Mouse (Mus musculus) liver, embryonic 18 days (tissue): ENCODE data around the gene Rhox1. TPM values are rescaled to one million over a fixed set of nuclear protein-coding genes. Genes with fewer than 3 reads are reported as not detected.

Experiments used
- polyA plus RNA-seq: library from polyadenylated mRNA; depleted of rRNA; stranded (reverse); fragments of >200 nt; gene quantifications from 2 replicates; pipeline ENCODE4 v1.2.3, GENCODE M21; 2012; rRNA removed

Rhox1 gene
- not detected in 2 replicates for polyA plus RNA-seq

GRCm38 (mm10) chrX:37222158-37222557 lies at the start of gene Rhox1:
Gene Rhox1, minus strand, starts transcription at chrX:37222258.

GRCm38 (mm10) chrX:37265038-37265437 lies 43.0 kb upstream of the Rhox1 start, which contains the start of gene Rhox4a:
Gene Rhox4a, plus strand, starts transcription at chrX:37265338.

DNA sequence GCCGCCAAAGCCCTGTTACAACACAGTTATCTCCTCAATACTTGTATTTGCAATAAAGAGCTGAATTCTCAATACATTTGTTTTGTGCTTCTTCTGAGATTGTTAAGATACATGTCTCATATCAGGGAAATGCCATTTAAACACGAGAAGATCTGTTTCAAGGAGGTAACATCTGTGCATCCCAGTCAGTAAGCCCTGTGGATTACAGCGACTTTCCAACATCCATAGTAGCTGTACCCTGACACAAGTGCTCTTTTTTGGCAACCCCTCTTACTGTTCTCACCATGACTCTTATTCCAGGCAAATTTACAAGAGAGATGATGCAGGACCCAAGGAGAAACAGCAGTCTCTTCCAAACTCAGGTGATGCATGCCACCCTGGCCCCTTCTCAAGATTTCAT lies 27.6 kb upstream of the Rhox1 start, which contains the start of gene Rhox3a:
Gene Rhox3a (plus strand): TSS at position 301 of the 400 bp plus-strand sequence.

DNA sequence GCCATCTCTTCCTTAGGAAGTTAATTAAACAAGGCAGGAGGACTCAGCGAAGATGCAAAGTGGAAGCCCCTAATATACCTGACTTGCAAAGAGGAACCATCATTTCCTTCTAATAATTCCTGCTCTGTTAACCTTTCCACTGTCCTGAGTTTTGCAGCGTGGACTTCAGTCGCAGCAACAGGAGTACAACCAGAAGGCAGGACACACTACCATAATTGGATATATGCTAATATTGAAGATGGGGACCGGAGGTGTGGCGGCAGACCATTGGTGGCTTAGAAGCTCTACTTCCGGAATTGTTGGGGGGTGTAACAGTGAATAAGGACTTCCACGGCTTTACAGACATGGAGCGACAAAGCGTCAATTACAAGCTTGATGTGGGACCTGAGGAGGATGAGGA lies 22.6 kb upstream of the Rhox1 start, which contains the start of gene Rhox2a:
Gene Rhox2a (plus strand): TSS at position 301 of the 400 bp plus-strand sequence.

DNA sequence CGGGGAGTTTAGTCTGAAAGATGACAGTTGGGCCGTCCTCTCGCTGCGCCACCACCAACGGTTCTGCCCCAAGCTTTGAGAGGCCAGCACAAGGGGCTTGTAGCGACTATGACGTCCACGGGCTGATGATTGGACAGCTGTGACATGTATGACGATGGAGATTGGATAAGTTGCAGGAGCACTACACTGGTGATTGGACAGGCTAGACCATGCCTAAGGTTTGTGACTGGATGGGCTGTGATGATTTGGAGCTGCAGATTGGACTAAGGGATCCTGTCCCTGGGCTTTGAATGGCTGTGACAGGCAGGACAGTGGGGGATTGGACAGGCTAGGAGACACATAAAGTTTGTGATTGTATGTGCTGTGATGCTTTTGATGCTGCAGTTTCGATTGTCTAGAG lies 11.1 kb downstream of the Rhox1 start, which contains the start of gene Gm9:
Gene Gm9 (minus strand): TSS at position 101 of the 400 bp plus-strand sequence.

DNA sequence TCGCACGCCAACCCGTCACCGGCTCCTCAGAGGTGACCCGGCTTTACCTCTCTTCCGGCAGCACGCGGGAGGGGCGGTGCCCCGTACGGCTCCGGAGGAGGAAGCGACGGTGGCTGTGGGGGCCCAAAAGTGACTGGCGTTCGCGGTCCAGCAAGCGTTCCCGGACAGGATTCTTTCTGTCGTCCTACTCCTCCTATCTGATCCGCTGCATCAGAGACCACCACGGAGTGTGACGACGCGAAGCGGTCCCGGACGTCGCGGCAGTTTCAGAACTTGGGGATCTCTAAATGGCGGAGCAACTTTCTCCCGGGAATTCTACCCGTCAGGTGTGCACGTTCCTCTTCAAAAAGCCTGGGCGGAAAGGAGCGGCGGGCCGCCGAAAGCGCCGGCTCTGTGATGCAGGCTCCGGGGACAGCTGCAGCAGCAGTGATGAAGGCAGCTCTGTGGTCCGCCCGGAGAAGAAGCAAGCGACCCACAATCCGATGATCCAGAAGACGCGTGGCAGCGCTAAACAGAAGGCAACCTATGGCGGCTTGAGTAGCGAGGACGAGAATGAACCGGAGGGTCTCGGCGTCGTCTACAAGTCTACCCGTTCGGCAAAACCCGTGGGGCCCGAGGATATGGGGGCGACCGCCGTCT lies 30.8 kb downstream of the Rhox1 start, which contains the start of the genes Ndufa1 and Rnf113a1:
Gene Ndufa1 (minus strand): TSS at position 59 of the 639 bp plus-strand sequence.
Gene Rnf113a1 (plus strand): TSS at position 141 of the 639 bp plus-strand sequence.

DNA sequence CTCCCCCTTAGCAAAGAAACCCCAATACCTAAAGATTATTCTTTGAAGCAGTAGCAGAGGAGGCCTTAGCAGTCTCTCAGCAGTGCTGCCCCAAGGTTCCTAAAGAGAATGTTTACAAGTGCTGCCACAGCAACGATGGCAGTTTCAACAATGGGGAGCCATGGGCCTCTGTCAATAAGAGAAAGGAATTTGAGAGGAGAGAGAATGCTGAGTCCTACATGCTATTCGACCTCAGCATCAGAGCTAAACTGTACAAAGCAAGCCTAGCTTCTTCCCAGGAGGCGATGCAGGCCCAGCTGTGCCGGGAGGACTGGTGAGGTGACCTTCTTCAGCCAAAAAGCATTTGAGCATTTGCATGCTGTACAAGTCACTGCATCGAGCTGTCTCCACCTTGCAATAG lies 53.3 kb downstream of the Rhox1 start, which contains the start of gene Akap14:
Gene Akap14 (minus strand): TSS at position 101 of the 400 bp plus-strand sequence.

Other genes with a start within 250 kb of the Rhox1 start
- gene Sept6, start 230.5 kb downstream of the Rhox1 start, polyA plus RNA-seq = 4.9 TPM in 2 replicates
- gene Sowahd, start 173.4 kb downstream of the Rhox1 start, polyA plus RNA-seq = 0.04 and 0.05 TPM in 2 replicates
- 435 and 498 TPM in 2 replicates for gene Rpl39, start 136.9 kb downstream of the Rhox1 start, polyA plus RNA-seq
- 10.8 and 10.9 TPM in 2 replicates for gene Upf3b, start 111.9 kb downstream of the Rhox1 start, polyA plus RNA-seq
- gene Nkap, start 95.5 kb downstream of the Rhox1 start, polyA plus RNA-seq = 1.9 and 2.1 TPM in 2 replicates
- not detected in 2 replicates for gene Akap14, start 53.4 kb downstream of the Rhox1 start, polyA plus RNA-seq
- 243 and 254 TPM in 2 replicates for gene Ndufa1, start 31.1 kb downstream of the Rhox1 start, polyA plus RNA-seq
- 1.6 and 1.9 TPM in 2 replicates for gene Rnf113a1, start 31.0 kb downstream of the Rhox1 start, polyA plus RNA-seq
- not detected in 2 replicates for gene Gm9, start 11.2 kb downstream of the Rhox1 start, polyA plus RNA-seq
- gene Rhox2a, start 22.7 kb upstream of the Rhox1 start, polyA plus RNA-seq = not detected in 2 replicates
- not detected in 2 replicates for gene Rhox3a, start 27.7 kb upstream of the Rhox1 start, polyA plus RNA-seq
- not detected in 2 replicates for gene Rhox4a, start 43.1 kb upstream of the Rhox1 start, polyA plus RNA-seq
- gene Rhox3a2, start 157.8 kb upstream of the Rhox1 start, polyA plus RNA-seq = not detected in 2 replicates
- not detected in 2 replicates for gene Rhox4a2, start 168.6 kb upstream of the Rhox1 start, polyA plus RNA-seq
- gene Rhox2b, start 189.8 kb upstream of the Rhox1 start, polyA plus RNA-seq = not detected in 2 replicates
- not detected in 2 replicates for gene Rhox4b, start 210.2 kb upstream of the Rhox1 start, polyA plus RNA-seq
- gene Rhox2c, start 231.4 kb upstream of the Rhox1 start, polyA plus RNA-seq = not detected in 2 replicates
- gene Rhox3c, start 236.3 kb upstream of the Rhox1 start, polyA plus RNA-seq = not detected in 2 replicates